Mouse (Mus musculus) lung, embryonic 15.5 days (tissue): ENCODE measurements around the gene Tufm. TPM values are rescaled to one million over a fixed set of nuclear protein-coding genes. Genes with fewer than 3 reads are reported as not detected.
"Not testable (repeated sequence)": the region's sequence is repeated elsewhere in the genome, so short reads cannot be mapped to it uniquely, and the experiment has no call there.

Source experiments
- ATAC-seq: fragments of 200-750 bp; cut with Nextera tagmentation; 2 replicates; pipeline ENCODE4 v1.8.0; 2017; ENCODE audit warnings: moderate number of reproducible peaks, borderline replicate concordance; ENCODE audit not compliant: low FRiP score, low TSS enrichment; ENCODE audit errors: extremely low read depth
- H3K27ac ChIP-seq: fragments of 300-500 bp; sonication (generic); 2 replicates; pipeline ENCODE4 v1.5.1; 2015; ENCODE audit warnings: moderate library complexity, mild to moderate bottlenecking, inconsistent platforms
- H3K27me3 ChIP-seq: fragments of 300-500 bp; sonication (generic); 2 replicates; pipeline ENCODE4 v1.6.1; 2015; ENCODE audit warnings: inconsistent platforms
- H3K36me3 ChIP-seq: fragments of 300-500 bp; sonication (generic); 2 replicates; pipeline ENCODE4 v1.6.1; 2015; ENCODE audit warnings: inconsistent platforms
- H3K4me1 ChIP-seq: fragments of 300-500 bp; sonication (generic); 2 replicates; pipeline ENCODE4 v1.6.1; 2015; ENCODE audit warnings: inconsistent platforms
- H3K4me2 ChIP-seq: fragments of 300-500 bp; sonication (generic); 2 replicates; pipeline ENCODE4 v1.6.1; 2015; ENCODE audit warnings: inconsistent platforms, mild to moderate bottlenecking, moderate library complexity
- H3K4me3 ChIP-seq: fragments of 300-500 bp; sonication (generic); 2 replicates; pipeline ENCODE4 v1.5.1; 2015; ENCODE audit warnings: mild to moderate bottlenecking, inconsistent platforms
- H3K9ac ChIP-seq: fragments of 300-500 bp; sonication (generic); 2 replicates; pipeline ENCODE4 v1.6.1; 2015; ENCODE audit warnings: inconsistent platforms
- H3K9me3 ChIP-seq: fragments of 300-500 bp; sonication (generic); 2 replicates; pipeline ENCODE4 v1.6.1; 2016; ENCODE audit warnings: inconsistent platforms
- WGBS: fragments of 180-500 bp; shearing (Covaris S2); methylation state at CpG from one replicate; pipeline ENCODE4 v1.1.7; 2015; 5-methylcytosine and 5-hydroxymethylcytosine counted together
- polyA plus RNA-seq: library from polyadenylated mRNA; unstranded; fragments of >200 nt; fragmentation: Nextera tagmentation; extraction: Ambion mirVana; gene quantifications from 2 replicates; pipeline ENCODE4 v1.2.1, GENCODE M21; 2015

Gene Tufm
- polyA plus RNA-seq, 1 experiment from 2014 or later, result 127 TPM

DNA sequence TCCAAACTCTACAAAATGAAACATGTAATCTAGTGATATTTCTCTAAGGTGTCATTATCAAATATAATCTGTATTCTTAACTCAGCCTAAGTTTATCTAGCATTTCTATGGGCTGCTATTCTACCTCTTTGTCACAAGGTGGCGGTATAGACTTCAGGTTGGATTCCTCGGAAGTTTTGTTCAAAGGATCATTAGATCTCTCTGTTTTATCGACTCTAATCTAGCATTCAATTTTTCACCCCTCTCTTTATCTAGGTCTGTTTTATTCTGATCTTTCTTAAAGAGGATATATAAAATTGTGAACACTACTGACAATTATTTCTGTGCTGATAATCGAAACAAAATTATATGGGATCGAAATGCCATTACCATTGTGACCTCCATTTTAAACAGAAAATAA is 5.5 kb upstream of the Tufm start:
- H3K9me3 ChIP-seq, result no peaks in the 10 kb centered on the region
- 20% methylated on average over 5 of the region's 5 CpGs for WGBS
- no peak for ATAC-seq
- H3K4me2 ChIP-seq, result no peak overlapping the region; the same call in 1 of the 2 replicates
- H3K4me1 ChIP-seq, result peaks cover 5% of the 10 kb centered on the region
- no peak overlapping the region for H3K27ac ChIP-seq
- H3K4me3 ChIP-seq, result no peak overlapping the region
- H3K36me3 ChIP-seq, result no peaks in the 10 kb centered on the region
- no peak overlapping the region for H3K9ac ChIP-seq
- no peaks in the 10 kb centered on the region for H3K27me3 ChIP-seq

DNA sequence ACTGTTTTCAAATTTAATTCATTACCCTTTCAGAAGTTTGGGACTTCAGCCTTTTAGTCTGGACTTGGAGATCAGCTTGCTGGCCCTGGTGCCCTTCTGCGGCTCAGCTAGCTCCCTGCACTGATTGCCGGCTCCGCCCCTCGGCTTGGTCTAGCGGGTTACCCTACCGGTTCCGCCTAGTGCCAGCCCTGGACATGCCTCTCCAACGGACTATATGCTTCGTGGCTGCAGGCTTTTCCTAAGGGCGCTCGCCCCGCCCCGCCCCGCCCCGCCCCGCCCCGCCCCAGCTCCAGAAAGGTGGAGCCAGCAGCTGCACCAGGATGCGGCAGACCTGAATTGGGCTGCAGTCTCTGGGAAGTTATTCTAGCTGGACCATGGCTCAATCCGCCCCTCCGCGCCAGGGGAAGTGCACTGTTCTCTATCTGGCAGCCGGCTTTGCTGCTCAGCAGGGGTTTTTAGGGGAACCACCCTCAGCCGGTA is 4.7 kb upstream of the Tufm start:
- Histone ChIP-seq H3K9ac (peak overlapping the region; percentile 55), H3K27ac (peak overlapping the region; percentile 84), H3K9me3 (no peaks in the 10 kb centered on the region), H3K27me3 (no peaks in the 10 kb centered on the region), H3K36me3 (no peaks in the 10 kb centered on the region), H3K4me1 (peaks cover 5% of the 10 kb centered on the region), H3K4me3 (peak overlapping the region; percentile 38), H3K4me2 (peak overlapping the region; percentile 77)
- ATAC-seq, result peak; percentile 92
- WGBS, result under 1% methylated on average over 23 of the region's 23 CpGs

DNA sequence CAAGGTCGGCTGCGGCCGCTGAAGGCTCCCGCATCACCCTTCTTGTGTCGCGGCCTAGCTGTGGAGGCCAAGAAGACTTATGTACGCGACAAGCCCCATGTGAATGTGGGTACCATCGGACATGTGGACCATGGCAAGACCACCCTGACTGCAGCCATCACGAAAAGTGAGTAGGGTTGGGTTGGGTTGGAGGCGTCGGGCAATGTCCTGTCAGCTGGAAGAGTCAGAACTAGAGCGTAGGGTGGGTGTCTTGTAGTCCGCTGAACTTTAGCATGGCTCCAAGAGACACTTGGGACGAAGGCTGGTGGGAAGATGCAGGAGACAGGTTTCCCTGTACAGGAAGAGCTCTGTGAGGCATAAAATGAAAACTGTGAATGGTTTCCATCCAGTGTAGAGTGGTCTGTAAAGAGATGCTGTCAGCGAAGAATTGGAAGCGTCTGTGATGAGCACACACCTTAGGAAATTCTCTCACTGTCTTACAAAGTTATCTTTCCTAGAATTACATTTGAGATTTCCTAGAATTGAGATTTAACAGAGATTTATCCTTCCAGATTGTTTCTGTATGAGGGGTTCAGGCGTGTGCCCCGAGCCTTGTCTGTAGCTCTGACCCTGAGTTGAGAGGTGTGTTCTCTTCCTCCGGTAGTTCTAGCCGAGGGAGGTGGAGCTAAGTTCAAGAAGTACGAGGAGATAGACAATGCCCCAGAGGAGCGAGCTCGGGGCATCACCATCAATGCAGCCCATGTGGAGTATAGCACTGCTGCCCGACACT is 640 bp downstream of the Tufm start:
- peak overlapping the region; percentile 80 for H3K9ac ChIP-seq
- H3K4me1 ChIP-seq, result peaks cover 11% of the 10 kb centered on the region
- H3K4me2 ChIP-seq, result peak overlapping the region; percentile 86
- H3K27ac ChIP-seq, result 0 out of 2 replicates have a peak overlapping the region, but pooled peaks have one; percentile 51
- H3K27me3 ChIP-seq, H3K9me3 ChIP-seq: not testable (repeated sequence)
- H3K36me3 ChIP-seq, result peaks cover 35% of the 10 kb centered on the region
- ATAC-seq, result 0 out of 2 replicates have a peak, but pooled peaks have one; percentile 1
- 11% methylated on average over 25 of the region's 25 CpGs for WGBS
- H3K4me3 ChIP-seq, result peak overlapping the region; percentile 78

DNA sequence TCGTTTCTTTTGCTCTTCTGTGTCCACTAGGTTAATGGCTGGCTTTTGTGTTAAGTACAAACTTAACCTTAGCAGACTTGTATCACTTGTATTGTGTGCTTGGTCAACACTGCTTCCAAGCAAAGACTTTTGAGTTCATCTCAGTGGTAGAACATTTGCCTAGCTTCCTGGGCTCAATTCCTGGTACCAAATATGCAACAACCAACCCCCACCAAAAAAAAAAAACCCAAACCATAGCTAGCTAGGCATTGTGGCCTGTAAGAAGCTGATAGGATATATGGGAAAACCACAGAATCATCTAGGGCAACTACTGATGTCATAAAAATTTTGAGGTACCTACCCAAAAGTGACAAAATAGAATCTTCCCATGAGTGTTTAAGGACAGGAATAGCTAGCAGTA is 3.8 kb downstream of the Tufm start:
- Histone ChIP-seq H3K4me2 (no peak overlapping the region), H3K9ac (no peak overlapping the region), H3K4me3 (no peak overlapping the region), H3K4me1 (peaks cover 9% of the 10 kb centered on the region), H3K36me3 (peaks cover 67% of the 10 kb centered on the region), H3K27me3 (no peaks in the 10 kb centered on the region), H3K9me3 (no peaks in the 10 kb centered on the region), H3K27ac (no peak overlapping the region)
- ATAC-seq, result no peak
- 65% methylated on average over 1 of the region's 1 CpGs for WGBS

DNA sequence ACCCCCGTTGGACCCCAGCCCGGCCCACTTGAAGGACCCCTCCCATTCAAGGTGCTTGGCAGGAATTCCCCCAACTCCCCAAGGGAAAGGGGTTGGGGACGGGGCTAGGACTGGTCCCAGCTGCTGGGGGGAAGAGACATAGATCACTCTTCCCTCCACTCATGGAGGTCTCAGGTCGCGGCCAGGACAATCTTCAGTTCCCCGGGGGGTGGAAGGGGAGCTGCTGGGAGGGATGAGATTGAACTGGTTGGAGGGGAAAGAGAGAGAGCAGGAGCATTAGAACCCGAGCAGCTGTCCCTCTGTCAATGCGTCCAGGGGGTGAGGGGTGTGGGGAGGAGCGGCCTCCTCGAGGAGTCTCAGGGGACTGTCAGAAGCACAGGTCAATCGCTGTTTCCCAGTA is 4.8 kb downstream of the Tufm start:
- Histone ChIP-seq H3K36me3 (peaks cover 77% of the 10 kb centered on the region), H3K9me3 (no peaks in the 10 kb centered on the region), H3K27ac (no peak overlapping the region), H3K9ac (no peak overlapping the region), H3K4me1 (peaks cover 9% of the 10 kb centered on the region), H3K4me3 (no peak overlapping the region), H3K27me3 (no peaks in the 10 kb centered on the region), H3K4me2 (no peak overlapping the region)
- 54% methylated on average over 11 of the region's 11 CpGs for WGBS
- ATAC-seq, result no peak

DNA sequence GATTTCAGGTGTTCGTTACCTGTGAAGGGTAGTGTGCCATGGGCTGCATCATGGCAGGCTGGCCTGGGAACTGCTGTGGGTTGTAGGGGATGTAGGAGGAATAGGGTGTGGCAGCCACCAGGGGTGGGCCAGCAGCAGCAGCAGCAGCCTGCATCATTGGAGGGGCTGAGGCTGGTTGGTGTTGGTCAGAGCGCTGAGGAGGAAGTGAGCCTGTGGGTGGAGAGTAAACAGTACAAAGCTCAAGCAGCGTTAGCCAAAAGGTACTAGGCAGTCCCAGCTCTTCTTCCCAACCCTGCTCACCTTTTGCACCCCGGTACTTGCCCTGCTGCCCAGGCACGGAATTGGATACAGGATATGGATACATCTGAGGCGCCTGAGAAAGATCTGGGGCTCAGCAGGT is 7.0 kb downstream of the Tufm start:
- no peak for ATAC-seq
- WGBS, result 92% methylated on average over 6 of the region's 6 CpGs

DNA sequence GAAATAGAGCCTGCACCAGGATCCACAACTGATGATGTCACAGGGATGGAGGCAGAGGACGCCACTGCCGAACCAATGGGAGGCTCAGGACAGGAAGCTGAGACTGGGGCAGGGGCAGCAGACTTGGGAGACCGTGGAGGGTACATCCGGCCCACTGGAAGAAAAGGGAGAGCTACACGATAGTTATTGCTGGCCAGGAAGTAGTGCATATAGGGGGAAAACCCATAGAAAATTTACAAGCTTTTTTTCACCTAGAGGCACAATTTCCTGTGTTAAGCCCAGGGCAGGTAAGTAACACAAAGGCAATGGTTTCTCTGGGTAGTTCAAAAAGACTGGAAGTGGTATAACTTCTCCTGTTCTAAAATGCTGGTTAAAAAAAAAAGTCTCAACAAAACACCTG is 9.3 kb downstream of the Tufm start:
- Histone ChIP-seq H3K4me2 (no peak overlapping the region), H3K9ac (no peak overlapping the region), H3K36me3 (peaks cover 96% of the 10 kb centered on the region), H3K4me1 (peaks cover 7% of the 10 kb centered on the region), H3K9me3 (no peaks in the 10 kb centered on the region), H3K4me3 (no peak overlapping the region), H3K27ac (no peak overlapping the region), H3K27me3 (no peaks in the 10 kb centered on the region)
- ATAC-seq, result no peak
- whole genome bisulfite sequencing, result 80% methylated on average over 5 of the region's 5 CpGs

More for the DNA sequence above, 7.0 kb downstream of the Tufm start:
- Histone ChIP-seq H3K9me3 (no peaks in the 10 kb centered on the region), H3K36me3 (peaks cover 96% of the 10 kb centered on the region), H3K4me2 (no peak overlapping the region), H3K27me3 (no peaks in the 10 kb centered on the region), H3K9ac (no peak overlapping the region), H3K4me3 (no peak overlapping the region), H3K4me1 (no peaks in the 10 kb centered on the region), H3K27ac (no peak overlapping the region)

DNA sequence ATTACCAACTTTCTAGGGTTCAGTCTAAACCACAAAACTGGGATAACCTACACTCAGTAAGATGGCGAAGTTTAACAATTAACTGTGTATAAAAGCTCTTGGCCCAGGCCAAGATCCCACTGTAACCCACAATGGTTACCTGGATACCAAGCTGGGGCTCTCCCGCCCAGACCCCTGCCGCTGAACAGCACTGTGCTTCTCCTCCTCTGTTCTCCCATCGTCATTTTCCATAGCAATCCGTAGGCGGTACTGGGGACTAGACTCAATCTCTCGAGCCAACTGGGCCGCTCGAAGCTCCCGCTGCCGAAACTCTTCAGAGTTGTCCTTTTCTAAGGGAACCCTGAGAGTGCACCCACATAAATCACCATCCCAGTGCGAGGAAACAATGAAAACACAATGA is 10.8 kb downstream of the Tufm start:
- Histone ChIP-seq H3K36me3 (peaks cover 82% of the 10 kb centered on the region), H3K27ac (no peak overlapping the region), H3K4me2 (no peak overlapping the region), H3K4me3 (no peak overlapping the region), H3K27me3 (no peaks in the 10 kb centered on the region), H3K4me1 (peaks cover 7% of the 10 kb centered on the region), H3K9me3 (no peaks in the 10 kb centered on the region), H3K9ac (no peak overlapping the region)
- no peak for ATAC-seq
- WGBS, result 92% methylated on average over 12 of the region's 12 CpGs

DNA sequence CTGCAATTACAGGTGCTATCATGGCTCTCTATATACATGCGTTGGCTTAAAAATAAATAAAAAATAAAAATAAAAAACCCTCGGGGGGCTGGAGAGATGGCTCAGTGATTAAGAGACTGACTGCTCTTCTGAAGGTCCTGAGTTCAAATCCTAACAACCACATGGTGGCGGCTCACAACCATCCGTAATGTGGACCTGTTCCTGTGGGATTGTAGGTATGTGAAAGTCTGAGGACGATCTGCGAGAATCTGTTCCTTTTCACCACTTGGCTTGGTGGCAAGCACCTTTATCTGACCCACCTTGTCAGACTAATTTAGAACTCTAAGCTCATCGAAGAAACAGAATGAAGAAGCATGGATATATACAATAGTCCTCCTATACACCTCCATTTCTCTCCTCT is 12.3 kb downstream of the Tufm start:
- Histone ChIP-seq H3K4me1 (peaks cover 7% of the 10 kb centered on the region), H3K27me3 (no peaks in the 10 kb centered on the region), H3K4me2 (no peak overlapping the region), H3K27ac (no peak overlapping the region), H3K9me3 (no peaks in the 10 kb centered on the region), H3K9ac (no peak overlapping the region), H3K4me3 (no peak overlapping the region), H3K36me3 (peaks cover 68% of the 10 kb centered on the region)
- no peak for ATAC-seq
- 93% methylated on average over 7 of the region's 7 CpGs for WGBS

DNA sequence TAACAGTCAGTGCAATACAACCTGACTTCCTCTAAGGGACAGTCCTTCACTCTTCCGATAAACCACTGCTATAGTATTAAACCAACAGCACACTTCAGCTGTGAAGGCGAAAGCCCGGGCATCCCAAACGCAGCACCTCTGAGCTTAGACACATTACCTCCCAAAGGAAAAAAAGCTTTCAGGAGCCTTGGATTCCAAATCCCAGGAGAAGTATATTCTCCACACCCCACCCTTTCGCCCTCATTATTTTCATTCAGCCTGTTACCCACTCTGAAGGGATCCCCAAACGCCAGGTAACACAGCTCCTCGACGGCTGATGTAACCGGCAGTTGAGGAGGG is 14.5 kb downstream of the Tufm start:
- ATAC-seq, result no peak
- Histone ChIP-seq H3K4me3 (peak overlapping the region; percentile 99), H3K9ac (peak overlapping the region; percentile 51), H3K27ac (peak overlapping the region; percentile 100), H3K4me2 (peak overlapping the region; percentile 65), H3K27me3 (no peaks in the 10 kb centered on the region), H3K4me1 (peaks cover 7% of the 10 kb centered on the region), H3K36me3 (peaks cover 46% of the 10 kb centered on the region), H3K9me3 (no peaks in the 10 kb centered on the region)
- 1% methylated on average over 9 of the region's 9 CpGs for WGBS

DNA sequence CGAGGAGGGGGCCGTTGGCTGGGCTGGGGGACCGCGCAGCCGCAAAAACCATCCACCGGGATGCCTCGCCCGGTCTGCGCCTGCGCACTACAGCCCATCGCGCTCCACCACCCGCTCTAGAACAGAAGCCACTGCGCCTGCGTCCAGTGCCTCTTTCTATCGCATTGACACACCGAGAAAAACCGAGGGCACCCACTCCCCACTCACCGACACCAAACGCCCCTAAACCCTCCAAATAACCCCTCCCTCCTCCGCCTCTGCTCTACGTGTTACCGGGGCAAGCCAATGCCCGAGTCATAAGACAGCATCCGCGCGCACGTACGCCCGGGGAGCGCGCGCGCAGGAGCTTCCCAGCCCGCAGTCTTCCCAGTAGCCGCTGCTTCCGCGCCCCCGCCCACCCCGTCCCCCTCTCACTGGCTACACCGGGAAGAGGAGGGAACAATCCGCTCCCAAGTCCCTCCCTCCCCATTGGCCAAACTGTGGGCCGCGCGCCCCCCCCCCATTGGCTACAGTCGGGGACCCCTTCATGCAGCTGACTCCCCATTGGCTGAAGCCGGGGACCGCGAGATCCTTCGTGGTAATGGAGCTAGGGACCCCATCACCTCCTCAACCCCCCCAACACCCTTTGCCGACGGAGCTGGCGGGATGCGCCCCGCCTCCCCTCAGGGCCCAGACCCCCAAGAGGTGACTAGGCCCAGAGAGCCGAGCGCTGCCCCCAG is 15.0 kb downstream of the Tufm start:
- Histone ChIP-seq H3K4me1 (peaks cover 7% of the 10 kb centered on the region), H3K27ac (peak overlapping the region; percentile 100), H3K9ac (peak overlapping the region; percentile 100), H3K9me3 (no peaks in the 10 kb centered on the region), H3K4me3 (peak overlapping the region; percentile 99), H3K36me3 (peaks cover 40% of the 10 kb centered on the region), H3K27me3 (no peaks in the 10 kb centered on the region), H3K4me2 (peak overlapping the region; percentile 65)
- peak; percentile 90 for ATAC-seq
- WGBS, result under 1% methylated on average over 54 of the region's 57 CpGs

DNA sequence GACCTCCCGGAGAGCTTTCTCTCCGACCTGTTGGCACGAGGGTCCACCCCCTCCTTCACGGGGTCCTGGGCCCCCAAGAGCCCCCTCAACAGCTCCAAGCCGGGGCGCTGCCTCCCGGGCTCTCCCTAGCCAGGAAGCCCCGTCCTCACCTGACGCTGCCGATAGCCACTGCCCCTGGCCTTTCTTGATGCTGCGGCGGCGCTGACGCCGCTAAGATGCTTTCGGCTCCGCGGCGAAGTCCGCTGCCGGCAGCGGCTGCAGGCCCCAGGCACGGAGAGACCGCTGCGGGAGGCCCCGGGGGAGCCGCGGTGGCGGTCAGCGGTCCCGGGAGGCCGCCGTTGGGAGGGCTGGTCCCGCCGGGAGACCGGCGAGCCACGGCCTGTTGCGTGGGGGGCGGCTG is 15.6 kb downstream of the Tufm start:
- Histone ChIP-seq H3K4me2 (peak overlapping the region; percentile 65), H3K9me3 (no peaks in the 10 kb centered on the region), H3K27me3 (no peaks in the 10 kb centered on the region), H3K4me3 (peak overlapping the region; percentile 99), H3K9ac (peak overlapping the region; percentile 100), H3K36me3 (peaks cover 35% of the 10 kb centered on the region), H3K4me1 (peaks cover 7% of the 10 kb centered on the region), H3K27ac (peak overlapping the region; percentile 100)
- WGBS, result under 1% methylated on average over 40 of the region's 40 CpGs
- no peak for ATAC-seq
